Mouse (Mus musculus) cerebellum, postnatal 14 days (tissue): Measurements from ENCODE around the gene Rnf169.
"Not testable (repeated sequence)": the region's sequence is repeated elsewhere in the genome, so short reads cannot be mapped to it uniquely, and the experiment has no call there.

Source experiments
- DNase-seq, 2 experiments: peaks; one replicate each; pipeline ENCODE4 v3.0.0; 2021; ENCODE audit warnings: mixed read lengths in 2 of 2

Rnf169 gene

GRCm38 (mm10) chr7:99979081-99979480 lies 1.2 kb downstream of the Rnf169 start:
- no peak for DNase-seq

GRCm38 (mm10) chr7:99978041-99978440 lies 2.2 kb downstream of the Rnf169 start:
- no peak for DNase-seq

GRCm38 (mm10) chr7:99975819-99976575 lies 4.3 kb downstream of the Rnf169 start:
- no peak for DNase-seq

GRCm38 (mm10) chr7:99974208-99974970 lies 5.9 kb downstream of the Rnf169 start:
- DNase-seq: no peak

- DNase-seq: not testable (repeated sequence)
Measured at GRCm38 (mm10) chr7:99972912-99973311, 7.3 kb downstream of the Rnf169 start.

GRCm38 (mm10) chr7:99971926-99972325 lies 8.3 kb downstream of the Rnf169 start:
- no peak for DNase-seq

- DNase-seq: peak; percentile 59 to 67
Measured at GRCm38 (mm10) chr7:99969151-99969550, 11.1 kb downstream of the Rnf169 start.

- no peak for DNase-seq
Measured at GRCm38 (mm10) chr7:99966011-99966721, 14.1 kb downstream of the Rnf169 start.

- peak in 1 of 2 experiments; percentile 33 for DNase-seq
Measured at GRCm38 (mm10) chr7:99965020-99965841, 15.0 kb downstream of the Rnf169 start.

- no peak for DNase-seq
Measured at GRCm38 (mm10) chr7:99963237-99963860, 16.9 kb downstream of the Rnf169 start.

- no peak for DNase-seq
Measured at GRCm38 (mm10) chr7:99962536-99963236, 17.6 kb downstream of the Rnf169 start.

- no peak for DNase-seq
Measured at GRCm38 (mm10) chr7:99961518-99961917, 18.7 kb downstream of the Rnf169 start.

- DNase-seq: not testable (repeated sequence)
Measured at GRCm38 (mm10) chr7:99960571-99960970, 19.7 kb downstream of the Rnf169 start.

GRCm38 (mm10) chr7:99957226-99957965 lies 22.9 kb downstream of the Rnf169 start:
- DNase-seq: peak in 1 of 2 experiments; percentile 37

GRCm38 (mm10) chr7:99956095-99956494 lies 24.2 kb downstream of the Rnf169 start:
- no peak for DNase-seq

GRCm38 (mm10) chr7:99954212-99954611 lies 26.0 kb downstream of the Rnf169 start:
- no peak for DNase-seq

GRCm38 (mm10) chr7:99953442-99954098 lies 26.7 kb downstream of the Rnf169 start:
- DNase-seq: no peak

- DNase-seq: peak; percentile 73
Measured at GRCm38 (mm10) chr7:99947329-99947728, 32.9 kb downstream of the Rnf169 start.

- DNase-seq: no peak
Measured at GRCm38 (mm10) chr7:99946356-99946755, 33.9 kb downstream of the Rnf169 start.

GRCm38 (mm10) chr7:99945939-99946338 lies 34.3 kb downstream of the Rnf169 start:
- DNase-seq: no peak
